Mouse (Mus musculus) heart, adult 2 months (tissue): ENCODE data around the gene D930048N14Rik. TPM values are rescaled to one million over a fixed set of nuclear protein-coding genes. Genes with fewer than 3 reads are reported as not detected.

Source experiments
- DNase-seq, 2 experiments: peaks; one replicate each; pipeline ENCODE4 v3.0.0; 2021
- H3K27ac ChIP-seq: fragments of 200-600 bp; 2 replicates; pipeline ENCODE4 v1.8.1; 2022
- H3K27me3 ChIP-seq: fragments of 200-500 bp; 2 replicates; pipeline ENCODE4 v1.6.1; 2012; ENCODE audit warnings: mild to moderate bottlenecking, low read length, inconsistent platforms, mixed read lengths; ENCODE audit not compliant: control insufficient read depth, insufficient read depth
- H3K36me3 ChIP-seq: fragments of 200-500 bp; 2 replicates; pipeline ENCODE4 v1.6.1; 2012; ENCODE audit warnings: low read length, inconsistent platforms; ENCODE audit not compliant: control insufficient read depth, insufficient read depth
- H3K4me1 ChIP-seq: fragments of 200-500 bp; 2 replicates; pipeline ENCODE4 v1.6.1; 2011; ENCODE audit warnings: low read length; ENCODE audit not compliant: control insufficient read depth, insufficient read depth
- H3K4me3 ChIP-seq: fragments of 200-600 bp; 2 replicates; pipeline ENCODE4 v1.8.1; 2022
- H3K79me2 ChIP-seq: fragments of 200-500 bp; replicated peaks from 2 replicates; pipeline ENCODE4 v1.6.1; 2012; ENCODE audit warnings: mild to moderate bottlenecking, inconsistent platforms, low read length, moderate library complexity, mixed read lengths; ENCODE audit not compliant: control insufficient read depth, insufficient read depth
- H3K9ac ChIP-seq: fragments of 200-500 bp; 2 replicates; pipeline ENCODE4 v1.6.1; 2012; ENCODE audit warnings: low read depth, mild to moderate bottlenecking, control low read depth, inconsistent platforms, low read length, mixed read lengths
- CTCF ChIP-seq: fragments of 200-600 bp; IDR thresholded peaks from 2 replicates; pipeline ENCODE4 v1.8.1; 2022; ENCODE audit warnings: antibody characterized with exemption, mild to moderate bottlenecking, moderate library complexity
- EP300 ChIP-seq: fragments of 200-500 bp; IDR thresholded peaks from 2 replicates; pipeline ENCODE4 v1.6.1; 2011; ENCODE audit warnings: low read depth, low read length, control low read depth; ENCODE audit not compliant: insufficient read depth
- POLR2A ChIP-seq: fragments of 200-500 bp; IDR thresholded peaks from 2 replicates; pipeline ENCODE4 v1.6.1; 2011; ENCODE audit warnings: mild to moderate bottlenecking, low read depth, low read length, control low read depth; ENCODE audit not compliant: insufficient read depth
- WGBS: fragments of 180-500 bp; shearing (Covaris S2); methylation state at CpG from one replicate; pipeline ENCODE4 v1.1.7; 2018; 5-methylcytosine and 5-hydroxymethylcytosine counted together
- intact Hi-C: fragments of 180-260 bp; cut with DNase I; formaldehyde crosslinking; loops from one replicate; pipeline ENCODE4 v1.15.1; 2025
- polyA plus RNA-seq: library from polyadenylated mRNA; depleted of rRNA; stranded (reverse); fragments of >200 nt; gene quantifications from 2 replicates; pipeline ENCODE4 v1.2.3, GENCODE M21; 2012
- total RNA-seq, 2 experiments: library from RNA; stranded (reverse); gene quantifications; 2 replicates each; pipeline ENCODE4 v1.2.3; 2021

D930048N14Rik gene
- total and polyA plus RNA-seq, 3 experiments = 0.60 to 3.7 (median 0.68) TPM

DNA sequence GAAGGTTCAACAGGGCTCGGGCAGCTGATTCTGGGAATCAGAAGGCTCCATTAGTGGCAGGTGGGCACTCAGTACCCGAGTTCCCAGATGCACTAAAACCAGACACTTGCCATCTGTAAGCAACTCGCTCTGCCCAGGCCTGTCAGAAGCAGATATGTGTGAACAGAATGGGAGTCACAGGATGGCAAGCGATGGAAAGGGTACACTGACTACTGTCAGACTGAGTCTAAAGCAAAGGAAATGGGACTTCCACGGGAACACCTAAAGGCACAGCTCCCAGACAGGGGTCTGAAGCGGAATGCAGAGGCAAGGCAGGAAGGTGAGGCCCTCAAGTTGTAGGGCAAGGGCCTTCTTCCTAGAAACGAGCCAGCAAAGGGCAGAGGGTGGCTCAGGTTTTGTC, 4.5 kb upstream of the D930048N14Rik start:
- Histone ChIP-seq H3K9ac (peak overlapping the region; percentile 17; the same call in 1 of the 2 replicates), H3K4me3 (peak overlapping the region; percentile 33; the same call in 1 of the 2 replicates), H3K4me1 (peaks cover 12% of the 10 kb centered on the region), H3K27ac (peak overlapping the region; percentile 79), H3K27me3 (no peaks in the 10 kb centered on the region), H3K36me3 (peaks cover 2% of the 10 kb centered on the region), H3K79me2 (no peaks in the 10 kb centered on the region)
- TF ChIP-seq CTCF = no peak
- intact Hi-C loops = no loop called here
- DNase-seq = no peak
- WGBS = 65% methylated on average over 7 of the region's 7 CpGs

DNA sequence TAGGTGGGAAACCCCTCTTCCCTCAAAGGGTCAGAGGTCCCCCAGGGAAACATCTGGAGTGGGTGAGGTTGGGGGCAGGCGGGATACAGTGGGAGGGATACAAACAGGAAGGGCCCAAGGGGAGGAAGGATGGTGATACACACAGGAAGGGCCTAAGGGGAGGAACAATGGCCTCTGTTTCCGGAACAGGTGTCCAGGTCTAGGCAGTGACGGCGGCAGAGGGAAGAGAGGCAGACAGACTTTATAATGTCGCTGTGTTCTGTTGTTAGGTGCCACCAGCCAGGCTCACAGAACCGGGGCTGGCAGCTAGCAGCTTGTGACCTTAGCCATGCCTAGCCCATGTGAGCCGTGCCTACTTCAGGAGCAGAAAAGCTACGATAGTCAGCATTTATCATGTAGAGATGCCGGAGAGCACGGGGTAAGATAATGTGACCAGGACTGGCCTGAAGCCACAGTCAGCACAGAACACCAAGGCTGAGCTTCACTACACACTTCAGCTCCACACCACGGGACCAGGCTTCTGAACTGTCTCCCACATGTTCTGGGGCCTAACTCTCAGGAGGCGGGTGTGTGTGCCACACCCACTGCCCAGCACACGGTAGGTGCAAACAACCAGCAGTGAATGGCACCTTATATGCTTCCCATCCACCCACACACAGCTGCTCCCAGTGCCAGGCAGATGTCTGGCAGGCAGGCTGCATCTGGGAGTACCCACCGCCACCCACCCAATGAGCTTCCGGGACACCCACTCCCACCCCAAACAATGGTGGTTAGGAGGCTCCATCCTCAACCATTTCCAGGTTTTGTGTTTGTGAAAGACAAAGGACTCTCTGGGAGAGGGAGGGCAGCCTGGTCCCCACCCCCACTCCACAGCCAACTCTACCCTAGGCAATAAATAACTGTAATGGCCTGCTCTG, 3.7 kb upstream of the D930048N14Rik start:
- H3K27ac ChIP-seq = peak overlapping the region; percentile 79
- no peaks in the 10 kb centered on the region; the same call in none of the 2 replicates for H3K36me3 ChIP-seq
- H3K4me3 ChIP-seq = peak overlapping the region; percentile 43
- peak overlapping the region; percentile 31 for H3K9ac ChIP-seq
- intact Hi-C loops = no loop called here
- DNase-seq = peak; percentile 68 to 73
- H3K79me2 ChIP-seq = no peaks in the 10 kb centered on the region
- WGBS = 36% methylated on average over 15 of the region's 15 CpGs
- peak; percentile 39; the same call in 1 of the 2 replicates for TF ChIP-seq POLR2A
- TF ChIP-seq EP300 = peak; percentile 93
- TF ChIP-seq CTCF = no peak
- peaks cover 10% of the 10 kb centered on the region for H3K4me1 ChIP-seq
- H3K27me3 ChIP-seq = no peaks in the 10 kb centered on the region

DNA sequence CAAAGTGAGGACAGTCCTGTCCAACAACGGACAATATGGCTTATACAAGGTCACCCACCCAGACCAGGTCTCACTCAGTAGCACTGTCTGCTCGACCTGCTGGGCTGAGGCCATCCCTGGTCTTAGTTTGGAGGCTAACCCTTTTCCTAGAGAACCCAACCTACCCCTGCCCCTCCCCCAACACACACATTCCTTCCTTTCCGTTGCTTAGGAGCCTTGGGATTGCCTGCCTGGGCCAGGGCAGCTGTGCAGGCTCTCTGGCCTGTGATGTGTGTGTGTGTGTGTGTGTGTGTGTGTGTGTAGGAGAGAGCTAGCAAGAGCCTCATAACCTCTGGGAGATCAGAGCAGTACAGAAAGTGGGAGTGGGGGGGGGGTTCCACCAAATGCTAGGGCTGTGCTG, 2.2 kb upstream of the D930048N14Rik start:
- 39% methylated on average over 3 of the region's 3 CpGs for WGBS
- no peak for DNase-seq
- intact Hi-C loops = no loop called here
- no peaks in the 10 kb centered on the region; the same call in none of the 2 replicates for H3K36me3 ChIP-seq
- H3K27me3 ChIP-seq = no peaks in the 10 kb centered on the region
- H3K27ac ChIP-seq = peak overlapping the region; percentile 86
- peak overlapping the region; percentile 87 for H3K9ac ChIP-seq
- H3K4me1 ChIP-seq = peaks cover 7% of the 10 kb centered on the region
- H3K79me2 ChIP-seq = no peaks in the 10 kb centered on the region
- H3K4me3 ChIP-seq = peak overlapping the region; percentile 76
- TF ChIP-seq POLR2A (no peak), EP300 (no peak), CTCF (no peak)

DNA sequence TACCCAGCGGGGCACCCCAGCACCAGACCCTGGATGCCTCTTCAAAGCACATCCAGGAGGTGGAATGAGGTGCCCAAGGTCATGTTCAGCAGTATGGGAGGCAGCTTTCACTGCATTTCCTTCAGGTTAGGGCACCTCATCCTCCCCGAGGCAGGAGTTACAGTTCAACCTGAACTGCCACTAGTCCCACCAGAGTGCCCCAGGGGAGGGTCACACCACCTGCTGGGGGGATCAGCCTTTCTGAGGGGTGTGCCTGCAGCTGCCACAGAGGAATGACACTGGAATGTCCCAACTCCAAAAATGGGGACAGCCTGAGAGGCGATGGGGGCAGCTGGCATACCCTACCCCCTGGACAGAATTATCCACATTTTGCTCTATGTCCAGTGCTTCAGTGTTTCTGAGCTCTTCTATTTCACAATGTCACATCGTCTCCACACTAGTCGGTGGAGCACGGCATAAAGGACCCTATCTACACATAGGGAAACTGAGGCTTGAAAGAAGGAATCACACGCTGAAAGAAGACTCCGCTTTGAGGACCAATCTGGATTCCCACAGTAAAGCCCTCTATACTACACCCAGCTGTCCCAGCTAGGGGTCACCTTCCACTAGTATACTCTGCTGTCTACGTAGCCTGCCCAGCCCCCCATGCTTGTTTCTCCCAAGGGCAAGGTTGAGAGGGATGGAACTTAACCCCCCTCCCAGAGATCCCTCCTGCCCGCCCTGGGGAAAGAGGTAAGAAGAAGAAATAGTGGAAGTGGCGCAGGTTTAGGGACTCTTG, 1.5 kb upstream of the D930048N14Rik start:
- 0 out of 2 replicates have a peak, but pooled peaks have one; percentile 24 for TF ChIP-seq POLR2A
- TF ChIP-seq EP300 = no peak
- no peaks in the 10 kb centered on the region for H3K79me2 ChIP-seq
- H3K4me1 ChIP-seq = peaks cover 7% of the 10 kb centered on the region
- no peak for DNase-seq
- peak overlapping the region; percentile 87 for H3K9ac ChIP-seq
- no peaks in the 10 kb centered on the region; the same call in 1 of the 2 replicates for H3K36me3 ChIP-seq
- intact Hi-C loops = no loop called here
- H3K4me3 ChIP-seq = peak overlapping the region; percentile 76
- WGBS = 52% methylated on average over 11 of the region's 11 CpGs
- peak overlapping the region; percentile 86 for H3K27ac ChIP-seq
- H3K27me3 ChIP-seq = no peaks in the 10 kb centered on the region

DNA sequence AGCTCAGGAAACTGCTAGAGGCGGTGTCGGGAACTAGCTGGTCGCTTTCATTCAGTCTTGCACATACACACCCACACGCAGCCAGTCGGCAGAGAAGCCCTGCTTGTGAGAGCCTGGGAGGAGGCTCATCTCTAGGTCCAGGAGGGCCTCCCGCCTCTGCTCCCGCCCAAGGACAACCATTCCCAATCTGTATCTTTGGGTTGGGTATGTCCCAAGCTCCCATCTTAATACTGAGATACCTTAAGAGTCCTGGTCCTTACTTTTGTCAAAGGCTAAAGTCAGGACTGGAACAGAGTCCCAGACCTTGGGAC, 910 bp upstream of the D930048N14Rik start:
- 13% methylated on average over 7 of the region's 7 CpGs for WGBS
- Histone ChIP-seq H3K36me3 (no peaks in the 10 kb centered on the region; the same call in 1 of the 2 replicates), H3K4me3 (peak overlapping the region; percentile 76), H3K79me2 (no peaks in the 10 kb centered on the region), H3K4me1 (peaks cover 5% of the 10 kb centered on the region), H3K9ac (peak overlapping the region; percentile 87), H3K27me3 (no peaks in the 10 kb centered on the region), H3K27ac (peak overlapping the region; percentile 86)
- intact Hi-C loops = no loop called here
- TF ChIP-seq EP300 (no peak), POLR2A (no peak), CTCF (no peak)
- DNase-seq = peak in 1 of 2 experiments; percentile 33
